Mouse (Mus musculus): ENCODE data around the gene Lysmd4. TPM values are rescaled to one million over a fixed set of nuclear protein-coding genes. Genes with fewer than 3 reads are reported as not detected.

Gene Lysmd4
- total RNA-seq, 2 experiments from 2014 or later = 9.9 to 12.7 TPM

GRCm38 (mm10) chr7:67342067-67342625 lies 119.8 kb downstream of the Lysmd4 start:
- DNase-seq = peak; percentile 8

GRCm38 (mm10) chr7:67344443-67344842 lies 122.1 kb downstream of the Lysmd4 start:
- no peak for DNase-seq

GRCm38 (mm10) chr7:67352989-67353388 lies 130.6 kb downstream of the Lysmd4 start:
- DNase-seq = no peak

GRCm38 (mm10) chr7:67353667-67354066 lies 131.3 kb downstream of the Lysmd4 start:
- no peak for DNase-seq

GRCm38 (mm10) chr7:67355870-67356269 lies 133.5 kb downstream of the Lysmd4 start:
- DNase-seq = no peak

Other genes with a start within 250 kb of the Lysmd4 start
- gene Mef2a, start 150.3 kb downstream of the Lysmd4 start, total RNA-seq (2021) = 10 to 100 TPM; 65.0 to 81.0 TPM